Mouse (Mus musculus): ENCODE results near the gene Mink1.
A peak's percentile ranks its signal among the peaks of the same experiment; 100 is the strongest.

Gene Mink1

GRCm38 (mm10) chr11:70595638-70596037 lies 33.0 kb downstream of the Mink1 start:
- DNase-seq, result no peak

GRCm38 (mm10) chr11:70596094-70596493 lies 33.4 kb downstream of the Mink1 start:
- DNase-seq, result no peak

DNA sequence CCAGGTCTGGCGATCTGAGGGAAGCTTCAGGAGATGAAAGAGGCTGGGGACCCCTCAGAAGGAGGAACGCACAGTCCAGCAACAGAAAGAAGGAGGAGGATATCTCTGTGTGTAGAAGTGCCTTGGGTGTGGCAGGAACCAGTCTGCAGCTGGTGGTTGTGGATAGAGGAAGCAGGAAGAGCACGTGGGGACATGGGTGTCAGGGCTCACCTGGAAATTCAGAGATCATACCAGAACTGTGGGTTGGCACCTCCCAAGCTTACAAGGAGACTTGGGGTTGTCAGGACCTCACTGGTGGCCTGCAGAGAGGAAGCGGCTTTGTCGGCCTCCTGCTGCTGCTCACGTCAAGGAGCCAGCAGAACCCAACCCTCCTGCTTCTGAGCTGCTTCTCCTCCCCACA lies 34.6 kb downstream of the Mink1 start:
- peak; percentile 16 for DNase-seq

GRCm38 (mm10) chr11:70598451-70598953 lies 35.8 kb downstream of the Mink1 start:
- DNase-seq, result no peak

GRCm38 (mm10) chr11:70605024-70605566 lies 42.4 kb downstream of the Mink1 start:
- DNase-seq, result peak; percentile 76

DNA sequence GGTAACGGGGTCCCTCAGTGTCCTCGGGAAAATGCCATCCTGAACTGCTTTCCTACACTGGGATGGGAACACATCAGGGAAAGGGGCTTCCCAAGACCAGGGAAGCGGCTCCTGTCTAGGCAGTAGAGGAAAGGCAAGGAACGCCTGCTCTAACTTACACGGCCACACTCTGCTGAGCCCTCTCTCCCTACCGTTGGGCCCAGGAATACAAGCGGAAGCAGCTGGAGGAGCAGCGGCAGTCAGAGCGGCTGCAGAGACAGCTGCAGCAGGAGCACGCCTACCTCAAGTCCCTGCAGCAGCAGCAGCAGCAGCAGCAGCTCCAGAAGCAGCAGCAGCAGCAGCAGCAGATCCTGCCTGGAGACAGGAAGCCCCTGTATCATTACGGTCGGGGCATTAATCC lies 44.0 kb downstream of the Mink1 start:
- no peak for DNase-seq

DNA sequence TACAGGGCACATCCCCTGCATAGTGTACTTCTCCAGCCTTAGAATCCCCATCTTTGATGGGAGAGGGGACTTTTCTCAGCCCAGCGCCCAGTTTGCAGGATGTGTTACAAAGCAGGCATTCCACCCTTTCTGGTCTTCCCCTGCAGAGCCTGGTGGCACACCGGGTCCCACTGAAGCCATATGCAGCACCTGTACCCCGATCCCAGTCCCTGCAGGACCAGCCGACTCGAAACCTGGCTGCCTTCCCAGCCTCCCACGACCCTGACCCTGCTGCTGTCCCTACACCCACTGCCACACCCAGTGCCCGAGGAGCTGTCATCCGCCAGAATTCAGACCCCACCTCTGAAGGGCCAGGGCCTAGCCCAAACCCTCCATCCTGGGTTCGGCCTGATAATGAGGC lies 44.9 kb downstream of the Mink1 start:
- DNase-seq, result no peak

DNA sequence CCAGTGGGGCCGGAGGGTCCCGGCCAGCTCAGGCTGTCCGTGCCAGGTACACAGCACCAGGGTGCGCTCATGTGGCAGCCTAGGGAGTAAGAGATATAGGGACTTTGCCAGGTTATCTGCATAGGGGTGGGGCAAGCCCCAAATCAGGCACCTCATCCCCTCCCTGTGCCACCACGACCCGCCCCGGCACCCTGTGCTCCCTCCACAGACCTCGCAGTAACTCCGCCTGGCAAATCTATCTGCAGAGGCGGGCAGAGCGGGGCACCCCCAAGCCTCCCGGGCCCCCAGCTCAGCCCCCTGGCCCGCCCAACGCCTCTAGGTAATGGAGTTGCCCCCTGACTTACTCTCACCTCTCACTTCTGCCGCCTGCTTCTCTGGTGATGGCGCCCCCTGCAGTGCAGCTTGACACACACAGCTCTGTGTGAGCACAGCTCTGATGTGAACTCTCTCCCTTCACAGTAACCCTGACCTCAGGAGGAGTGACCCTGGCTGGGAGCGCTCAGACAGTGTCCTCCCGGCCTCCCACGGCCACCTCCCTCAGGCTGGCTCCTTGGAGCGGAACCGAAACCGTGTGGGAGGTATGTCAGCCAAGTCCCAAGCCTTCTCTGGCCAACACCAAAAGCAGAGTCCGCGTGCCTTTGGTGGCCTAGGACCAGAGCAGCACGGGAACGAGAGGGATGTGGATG lies 45.8 kb downstream of the Mink1 start:
- DNase-seq, result peak; percentile 31

DNA sequence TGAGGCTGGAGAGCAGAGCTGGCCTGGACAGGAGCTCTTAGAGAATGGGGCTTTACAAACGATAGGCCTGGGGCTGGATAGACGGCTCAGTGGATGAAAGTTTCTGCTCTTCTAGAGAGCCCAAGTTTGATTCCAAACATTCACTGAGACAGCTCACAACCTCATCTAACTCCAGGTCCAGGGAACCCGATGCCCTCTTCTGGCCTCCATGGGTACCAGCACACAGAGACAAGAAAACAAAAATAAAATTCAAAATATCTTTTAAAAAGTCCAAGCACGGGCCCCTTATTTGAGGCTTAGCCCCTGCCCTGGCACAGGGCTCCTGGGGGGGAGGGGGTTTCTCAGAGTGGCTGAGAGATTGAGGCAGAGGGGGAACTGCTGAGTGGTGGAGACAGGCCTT lies 48.1 kb downstream of the Mink1 start:
- DNase-seq, result no peak

- DNase-seq, result no peak
These were observed 49.8 kb downstream of the Mink1 start for GRCm38 (mm10) chr11:70612505-70612904.

- peak; percentile 80 for DNase-seq
These were observed 52.4 kb downstream of the Mink1 start for GRCm38 (mm10) chr11:70615074-70615473.

- DNase-seq, result no peak
These were observed 52.9 kb downstream of the Mink1 start, which contains the start of gene 4930544D05Rik for GRCm38 (mm10) chr11:70615516-70616093. Gene 4930544D05Rik (plus strand): TSS chr11:70615848.

- no peak for DNase-seq
These were observed 56.4 kb downstream of the Mink1 start, which contains the start of gene Chrne for GRCm38 (mm10) chr11:70619101-70619500. Gene Chrne (minus strand): TSS chr11:70619216.

GRCm38 (mm10) chr11:70621972-70622814 lies 59.5 kb downstream of the Mink1 start:
- DNase-seq, result peak; percentile 50

DNA sequence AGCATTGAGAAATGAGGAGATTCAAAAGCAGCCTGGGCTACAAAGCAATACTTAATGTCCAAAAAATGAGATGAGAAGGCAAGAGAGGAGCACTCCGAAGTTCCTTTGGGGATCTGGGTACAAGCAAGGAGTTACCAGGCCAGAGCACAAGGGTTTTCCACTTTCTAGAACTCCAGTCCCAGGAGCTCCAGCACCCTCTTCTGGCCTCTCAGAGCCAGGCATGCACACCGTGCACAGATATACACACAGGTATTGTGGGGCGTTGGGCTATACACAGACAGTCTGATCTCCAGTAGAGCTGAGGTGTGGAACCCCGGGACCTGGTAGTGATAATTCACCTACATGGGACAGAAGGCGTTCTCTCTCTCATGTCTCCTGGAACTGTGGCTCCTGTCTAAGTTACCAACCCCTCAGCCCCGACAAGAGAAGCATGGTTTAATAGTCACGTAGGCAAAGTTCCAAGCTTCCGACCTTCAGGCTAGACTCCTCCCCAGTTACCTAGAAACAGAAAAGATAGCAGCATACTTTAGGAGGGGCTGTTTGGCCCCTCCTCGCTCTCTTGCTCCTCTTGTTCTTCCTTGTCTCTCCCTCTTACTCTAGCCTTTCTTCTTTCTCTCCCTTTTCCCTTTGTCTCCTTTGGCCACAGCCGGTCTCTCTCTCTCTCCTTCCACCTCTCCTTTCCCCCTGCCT lies 60.5 kb downstream of the Mink1 start:
- DNase-seq, result no peak

- peak; percentile 77 for DNase-seq
These were observed 62.8 kb downstream of the Mink1 start for GRCm38 (mm10) chr11:70625473-70625872.

- DNase-seq, result no peak
These were observed 64.2 kb downstream of the Mink1 start for GRCm38 (mm10) chr11:70626877-70627276.

DNA sequence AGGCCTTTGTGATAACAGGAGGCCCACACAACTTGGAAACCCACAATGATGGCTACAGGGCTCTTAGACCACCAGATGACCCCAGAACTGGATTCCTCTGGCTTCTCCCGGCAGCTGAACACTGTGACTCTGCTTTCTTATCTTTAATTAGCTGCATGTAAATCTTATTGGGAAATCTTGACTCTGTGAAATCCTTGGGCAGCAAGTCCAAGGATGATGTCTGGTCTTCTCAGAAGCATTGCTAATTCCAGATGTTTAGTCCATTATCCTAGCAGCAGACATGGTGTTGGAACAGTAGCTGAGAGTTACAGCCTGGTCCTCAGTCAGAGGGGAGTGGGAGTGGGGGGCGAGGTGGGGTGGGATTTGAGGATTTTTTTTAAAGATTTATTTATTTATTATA lies 65.8 kb downstream of the Mink1 start:
- DNase-seq, result no peak

GRCm38 (mm10) chr11:70629557-70629956 lies 66.9 kb downstream of the Mink1 start:
- peak; percentile 47 for DNase-seq

DNA sequence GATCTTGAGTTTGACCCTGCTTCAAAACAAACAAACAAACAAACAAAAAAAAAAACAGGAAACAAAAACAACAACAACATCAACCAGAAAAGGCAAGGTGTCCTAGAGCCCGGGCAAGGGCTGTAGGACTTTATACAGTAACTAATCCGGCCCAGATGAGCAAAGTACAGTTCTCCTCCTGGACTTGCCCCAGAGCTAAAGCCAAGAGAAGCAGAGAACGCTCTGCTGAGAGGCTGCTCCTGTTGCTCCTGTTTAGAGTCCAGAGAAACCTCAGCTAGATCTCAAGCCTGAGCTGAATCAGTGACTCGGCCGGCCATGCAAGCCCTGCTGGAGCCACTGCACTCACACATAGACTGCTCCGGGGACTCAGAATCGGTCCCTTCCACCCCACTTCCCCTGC lies 67.4 kb downstream of the Mink1 start:
- no peak for DNase-seq

GRCm38 (mm10) chr11:70635601-70636000 lies 72.9 kb downstream of the Mink1 start:
- no peak for DNase-seq

DNA sequence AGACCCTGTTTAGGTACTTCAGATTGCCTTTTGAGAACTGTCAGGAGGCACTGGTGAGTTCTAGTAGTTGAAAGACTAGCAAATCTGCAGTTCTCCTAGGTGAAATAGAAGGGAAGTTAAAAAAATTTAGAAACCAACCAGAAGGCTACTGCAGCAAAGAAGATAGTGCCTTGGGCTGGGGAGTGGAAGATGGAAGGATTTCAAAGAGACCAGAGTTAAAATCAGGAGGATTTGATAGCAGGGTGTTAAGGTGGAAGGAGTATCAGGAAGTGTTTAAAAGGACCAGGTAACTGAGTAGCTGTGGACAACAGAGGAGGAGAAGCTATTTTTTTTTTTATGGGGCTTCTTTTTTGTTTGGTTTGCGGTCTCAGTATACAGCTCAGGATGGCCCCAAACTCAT lies 75.1 kb downstream of the Mink1 start:
- no peak for DNase-seq

- no peak for DNase-seq
These were observed 75.6 kb downstream of the Mink1 start for GRCm38 (mm10) chr11:70638293-70638692.

Data from liver (tissue).